Mouse (Mus musculus) heart, postnatal 36 days (tissue): ENCODE results near the gene Gatm. TPM values are rescaled to one million over a fixed set of nuclear protein-coding genes. Genes with fewer than 3 reads are reported as not detected.
A peak's percentile ranks its signal among the peaks of the same experiment; 100 is the strongest.

ENCODE experiments used
- DNase-seq, 2 experiments: peaks; one replicate each; pipeline ENCODE4 v3.0.0; 2021 to 2022
- intact Hi-C: fragments of 180-260 bp; cut with DNase I; formaldehyde crosslinking; loops from one replicate; pipeline ENCODE4 v1.15.1; 2025
- total RNA-seq, 2 experiments: library from RNA; stranded (reverse); gene quantifications; 2 replicates each; pipeline ENCODE4 v1.2.3; 2021

Gene Gatm
- total RNA-seq, 2 experiments from 2014 or later: 4.1 to 4.4 TPM

DNA sequence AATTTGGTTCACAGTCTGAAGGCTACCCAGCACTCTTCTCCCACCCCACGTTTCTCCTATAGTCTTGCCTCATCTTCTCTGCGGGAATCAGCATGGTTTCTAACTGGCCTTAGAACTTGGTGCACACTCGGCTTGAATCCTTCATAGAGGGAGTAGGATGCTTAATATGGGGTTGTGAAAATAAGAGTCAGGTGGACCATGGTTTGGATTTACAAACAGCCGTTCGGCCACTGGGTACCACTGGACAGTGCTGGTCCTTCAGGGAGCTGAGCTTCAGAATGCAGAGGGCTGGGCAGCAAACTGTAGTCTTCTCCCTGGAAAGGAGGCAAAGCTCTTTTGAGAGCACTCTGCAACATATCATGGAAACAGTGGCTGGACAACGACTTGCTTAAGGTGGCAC is 6.7 kb upstream of the Gatm start:
- no peak for DNase-seq
- intact Hi-C loops: loop anchor here (2.0 kb wide), 1 partner anchor 41 kb away; no protein-coding TSS in a partner anchor

DNA sequence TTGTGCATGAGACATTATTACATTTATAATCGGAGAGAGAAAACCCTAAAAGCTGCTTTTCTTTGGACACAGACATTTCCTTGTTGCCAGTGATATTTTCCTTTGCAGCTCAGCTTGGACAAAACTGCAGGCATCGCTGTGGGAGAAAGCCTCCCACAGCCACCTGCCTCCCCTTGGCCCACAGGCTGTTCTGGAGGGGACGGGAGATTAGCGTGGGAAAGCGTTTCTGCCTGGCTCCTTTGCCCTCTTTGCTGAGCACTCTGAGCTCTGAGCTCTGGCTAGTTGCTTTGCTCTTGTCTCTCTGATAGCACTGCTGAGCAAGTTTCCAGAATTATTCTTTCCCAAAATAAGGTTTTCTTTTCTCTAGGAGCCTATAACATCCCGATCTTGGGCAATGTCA is 5.1 kb upstream of the Gatm start:
- intact Hi-C loops: no loop called here
- DNase-seq: no peak

DNA sequence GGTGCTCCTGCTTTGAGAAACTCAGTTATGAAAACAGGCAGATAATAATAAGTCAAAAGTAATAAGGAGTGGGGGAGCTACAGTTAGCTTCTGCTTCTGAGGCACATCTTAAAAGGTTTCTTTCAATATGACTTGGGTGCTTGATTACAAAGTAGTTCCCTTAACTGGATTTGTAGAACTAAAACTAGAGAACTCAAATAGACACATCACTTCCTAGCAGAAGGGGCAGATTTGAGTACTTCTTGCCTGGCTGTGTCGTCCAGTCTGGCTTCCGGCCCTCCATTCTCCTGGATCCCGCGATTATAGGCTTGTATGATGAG is 511 bp upstream of the Gatm start:
- DNase-seq: no peak
- intact Hi-C loops: no loop called here

DNA sequence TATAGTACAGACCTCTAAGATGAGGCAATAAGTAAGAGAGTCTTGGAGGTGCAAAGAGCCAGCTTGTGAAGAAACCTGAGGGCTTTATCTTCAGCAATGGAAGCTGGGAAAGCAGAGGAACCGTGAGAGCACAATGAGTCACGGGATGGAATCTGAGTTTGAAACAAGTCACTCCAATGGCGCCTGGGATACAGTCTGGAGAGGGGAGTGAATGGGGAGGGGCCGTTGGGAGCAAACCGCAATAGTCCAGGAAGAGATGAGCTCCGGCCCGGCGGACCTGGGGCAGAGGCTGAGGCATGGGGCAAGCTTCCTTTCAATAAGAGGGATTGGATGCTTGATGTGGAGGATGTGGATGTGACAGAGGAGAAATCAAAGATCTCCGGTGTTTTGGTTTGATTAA is 2.3 kb downstream of the Gatm start:
- DNase-seq: no peak
- intact Hi-C loops: no loop called here

DNA sequence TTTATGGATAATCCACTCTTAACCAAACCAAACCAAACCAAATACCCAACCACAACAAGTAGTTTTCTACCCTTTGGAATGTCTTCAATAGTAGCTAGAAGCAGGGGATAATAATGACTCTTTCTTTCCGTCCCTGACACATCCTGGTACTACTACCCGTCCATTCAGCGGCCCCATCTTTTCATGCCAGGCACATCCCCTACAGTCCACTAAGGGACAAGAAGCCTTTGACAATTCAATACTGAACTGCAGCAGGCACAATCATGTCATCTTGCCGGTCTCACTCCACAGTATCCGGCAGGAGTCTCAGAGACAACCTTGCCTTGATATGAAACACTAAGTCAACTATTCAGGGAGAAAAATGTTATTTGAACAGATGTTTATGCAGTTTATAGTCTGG is 5.3 kb downstream of the Gatm start:
- no peak for DNase-seq

DNA sequence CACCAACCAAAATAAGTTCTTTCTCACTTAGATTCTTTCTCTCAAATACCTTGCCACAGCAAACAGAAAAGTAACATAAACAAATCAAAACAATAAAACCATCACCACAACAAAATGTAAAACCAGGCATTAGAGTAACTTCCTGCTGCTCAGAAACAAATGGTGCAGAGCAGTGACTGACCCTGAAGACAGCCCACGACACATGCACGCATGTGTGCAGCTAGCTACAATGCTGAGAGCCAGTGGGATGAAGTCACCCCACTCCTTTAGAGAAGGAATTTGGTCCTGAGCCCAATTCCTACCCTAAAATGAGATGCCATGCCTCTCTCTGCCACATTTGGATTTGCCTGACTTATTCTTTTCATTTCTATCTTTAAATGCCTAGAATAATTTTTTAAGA is 9.7 kb downstream of the Gatm start:
- DNase-seq: no peak
- intact Hi-C loops: no loop called here

More for the DNA sequence above, 5.3 kb downstream of the Gatm start:
- intact Hi-C loops: no loop called here

DNA sequence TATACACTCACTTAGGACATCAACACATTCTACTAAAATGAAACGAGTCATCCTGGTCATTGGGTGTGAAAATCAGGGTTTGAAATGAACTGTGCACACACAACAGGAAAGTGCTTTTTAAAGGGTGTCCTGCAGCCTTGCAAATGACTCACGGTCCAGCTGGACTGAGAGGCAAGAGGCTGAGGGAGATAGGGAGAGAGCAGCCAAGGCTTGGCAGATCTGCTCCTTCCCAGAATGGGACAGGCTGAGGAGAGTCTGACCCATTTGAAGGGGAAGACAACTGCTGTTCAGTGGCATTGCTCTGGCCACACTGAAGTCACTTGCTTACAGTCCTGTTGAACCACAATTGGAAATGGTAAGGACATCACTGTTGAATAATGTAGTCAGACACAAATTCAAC is 11.4 kb downstream of the Gatm start:
- DNase-seq: peak in 1 of 2 experiments; percentile 12
- intact Hi-C loops: no loop called here

DNA sequence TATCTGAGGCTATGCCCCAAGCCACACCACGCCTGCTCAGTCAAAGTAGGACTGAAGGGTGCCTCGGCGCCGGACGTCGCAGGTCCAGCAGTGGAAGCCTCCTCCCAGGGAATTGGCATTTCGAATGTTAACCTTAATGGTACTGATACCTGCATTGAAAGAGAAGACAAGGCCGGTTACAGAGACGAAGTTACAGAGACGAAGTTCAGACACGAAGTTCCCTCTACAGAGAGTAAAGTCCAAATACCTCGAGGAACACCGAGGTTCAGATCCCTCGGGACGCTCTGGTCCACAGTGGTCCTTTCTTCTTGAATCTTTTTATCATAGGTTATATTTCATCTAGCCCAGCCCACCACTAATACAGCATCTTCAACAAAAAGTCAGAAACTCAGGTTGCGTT is 15.6 kb downstream of the Gatm start:
- intact Hi-C loops: no loop called here

DNA sequence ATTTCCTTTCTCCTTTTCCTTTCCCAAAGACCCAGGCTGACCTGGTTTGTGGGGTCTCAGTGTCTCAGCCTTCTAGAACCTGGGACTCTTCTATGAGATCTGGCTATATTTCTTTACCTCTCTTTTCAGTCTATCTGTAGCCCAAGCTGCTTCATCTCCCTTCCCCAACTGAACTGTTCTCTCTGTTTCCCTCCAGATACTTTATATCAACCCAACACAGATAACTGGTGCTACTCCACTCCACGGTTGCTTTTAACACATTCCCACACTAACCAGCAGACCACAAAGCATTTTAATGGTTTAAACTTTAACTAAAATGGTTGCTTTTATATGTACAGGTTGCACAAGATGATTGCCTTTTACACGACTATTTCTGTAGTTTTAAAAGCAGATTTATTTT is 19.9 kb downstream of the Gatm start:
- intact Hi-C loops: no loop called here
- DNase-seq: no peak

More for the DNA sequence above, 15.6 kb downstream of the Gatm start:
- DNase-seq: no peak

DNA sequence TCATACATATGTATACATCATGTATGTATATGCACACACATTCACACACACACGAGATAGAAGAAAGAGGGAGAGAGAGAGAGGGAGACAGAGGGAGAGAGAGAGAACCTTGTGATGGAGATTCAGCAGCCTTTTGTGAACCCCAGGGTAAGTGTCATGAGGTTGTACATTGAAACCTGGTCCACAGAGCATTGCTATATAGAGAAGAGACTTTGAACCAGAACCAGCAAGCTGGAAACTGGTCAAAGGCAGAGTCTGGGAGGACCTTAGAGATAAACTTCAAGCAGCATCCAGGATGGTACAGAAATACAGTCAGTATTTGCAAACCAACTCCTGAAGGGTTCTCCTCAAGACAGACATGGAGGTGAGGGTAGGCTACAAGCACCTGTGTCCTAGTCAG is 20.8 kb downstream of the Gatm start:
- intact Hi-C loops: no loop called here
- DNase-seq: no peak

DNA sequence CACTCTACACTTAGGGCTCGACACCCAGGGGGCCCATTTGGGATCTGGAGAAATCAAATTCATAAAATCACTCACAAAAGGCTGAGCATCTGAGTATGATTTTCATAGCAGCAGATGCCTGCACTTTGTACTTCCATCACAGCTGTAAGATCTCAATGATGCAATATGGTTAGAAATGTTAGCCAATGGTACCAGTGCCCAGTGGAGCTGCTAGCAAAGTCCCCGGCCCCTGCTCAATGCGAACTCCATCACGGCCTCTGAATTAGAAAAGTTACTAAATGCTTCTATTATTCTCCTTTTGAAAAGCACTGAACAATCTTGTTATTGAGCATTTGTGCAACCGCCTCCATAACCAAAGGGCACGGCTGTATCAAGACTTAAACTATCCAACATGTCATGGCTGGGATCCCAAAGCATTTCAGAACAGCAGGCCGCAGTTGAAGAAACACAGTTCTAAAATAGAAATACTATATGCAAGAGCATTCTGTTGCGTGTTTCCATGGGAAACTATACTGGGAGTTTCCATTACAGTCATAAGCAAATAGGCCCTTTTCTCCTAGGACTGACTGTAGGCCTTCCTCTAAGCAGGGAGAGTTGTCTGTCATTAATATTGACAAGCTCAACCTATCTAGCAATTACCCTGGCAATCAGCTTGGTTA is 23.1 kb downstream of the Gatm start:
- intact Hi-C loops: no loop called here
- no peak for DNase-seq

DNA sequence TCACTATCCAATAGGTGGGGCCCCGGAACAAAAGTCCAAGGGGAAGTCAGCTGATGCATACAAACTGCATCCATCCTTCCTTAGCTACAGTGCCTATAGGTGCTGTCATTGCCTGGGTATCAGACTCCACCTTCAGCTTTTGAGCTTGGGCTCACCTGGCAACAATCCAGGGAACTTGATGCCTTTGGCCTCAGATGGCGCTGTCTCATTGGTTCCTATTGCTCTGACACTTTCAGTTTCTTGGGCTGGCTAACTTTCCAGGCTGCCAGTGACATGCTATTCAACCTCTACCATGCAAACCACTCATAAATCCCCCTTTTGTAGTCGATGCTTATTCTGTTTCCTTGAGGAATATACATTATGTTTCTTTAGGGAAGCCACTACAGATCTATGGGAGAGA is 24.8 kb downstream of the Gatm start:
- intact Hi-C loops: no loop called here
- DNase-seq: no peak

DNA sequence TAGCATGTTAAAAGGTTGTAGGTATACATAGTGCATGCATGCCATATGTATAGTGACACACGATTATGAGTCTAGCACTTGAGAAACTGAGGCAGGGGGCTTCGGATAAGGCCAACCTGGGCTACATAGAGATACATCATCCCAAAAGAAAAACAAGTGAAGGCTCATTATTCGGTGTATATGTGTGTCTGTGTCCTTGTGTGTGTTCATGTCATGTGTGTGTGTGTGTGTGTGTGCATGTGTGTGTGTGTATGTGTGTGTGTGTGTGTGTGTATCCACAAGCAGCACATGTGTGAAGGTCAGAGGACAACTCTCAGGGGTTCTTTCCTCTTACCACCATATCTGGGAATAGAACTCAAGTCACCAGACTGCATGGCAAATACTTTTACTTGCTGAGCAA is 28.8 kb downstream of the Gatm start:
- intact Hi-C loops: no loop called here

DNA sequence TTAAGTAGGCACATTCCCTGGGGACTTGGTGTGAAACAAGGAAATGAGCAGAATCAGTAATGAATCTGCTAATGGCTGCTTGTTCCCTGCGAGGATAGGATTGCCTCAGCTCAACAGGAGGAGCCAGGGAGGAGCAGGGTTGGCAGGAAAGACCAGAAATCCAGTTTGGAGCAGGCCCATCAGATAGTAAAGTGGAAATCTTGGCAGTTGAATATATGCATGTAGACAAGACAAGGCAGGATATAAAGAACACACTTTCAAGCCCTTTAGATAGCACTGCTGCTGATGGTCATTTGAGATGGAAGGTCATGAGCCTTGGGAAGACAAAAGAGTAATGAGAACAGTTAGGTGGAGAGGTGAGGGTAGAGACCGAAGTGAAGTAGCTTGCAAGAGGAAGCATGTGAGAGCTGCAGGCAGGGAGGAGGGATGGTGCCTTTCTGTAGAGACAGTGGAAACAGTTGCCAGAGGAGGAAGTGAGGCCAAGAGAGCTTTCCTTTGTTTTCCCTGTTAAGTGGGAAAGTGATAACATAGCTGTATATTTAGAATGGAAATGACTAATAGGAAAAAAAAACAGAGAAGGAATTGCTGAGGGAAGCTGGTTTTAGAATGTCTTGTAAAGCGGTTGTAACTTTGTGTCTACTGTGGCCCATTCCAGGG is 29.6 kb downstream of the Gatm start:
- intact Hi-C loops: no loop called here
- peak; percentile 18 to 39 for DNase-seq

More for the DNA sequence above, 28.8 kb downstream of the Gatm start:
- no peak for DNase-seq

DNA sequence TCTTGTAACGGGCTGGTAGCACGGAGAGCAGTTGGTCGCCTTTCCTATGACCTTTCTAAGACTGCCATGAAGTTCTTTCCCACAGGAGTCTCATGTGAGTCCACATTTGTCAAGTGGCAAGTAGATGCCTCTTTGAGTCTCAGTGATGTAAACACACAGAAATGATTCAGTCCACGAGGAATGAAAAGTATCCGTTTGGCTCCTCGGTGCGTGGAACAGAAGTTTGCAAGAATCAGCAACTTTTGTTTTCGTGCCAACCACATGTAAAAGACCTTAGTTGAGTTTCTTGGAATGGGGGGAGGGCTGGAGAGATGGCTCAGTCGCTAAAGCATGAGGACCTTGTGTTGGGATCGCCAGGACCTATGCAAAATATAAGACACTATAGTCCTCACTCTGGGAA is 30.7 kb downstream of the Gatm start:
- no peak for DNase-seq
- intact Hi-C loops: no loop called here

DNA sequence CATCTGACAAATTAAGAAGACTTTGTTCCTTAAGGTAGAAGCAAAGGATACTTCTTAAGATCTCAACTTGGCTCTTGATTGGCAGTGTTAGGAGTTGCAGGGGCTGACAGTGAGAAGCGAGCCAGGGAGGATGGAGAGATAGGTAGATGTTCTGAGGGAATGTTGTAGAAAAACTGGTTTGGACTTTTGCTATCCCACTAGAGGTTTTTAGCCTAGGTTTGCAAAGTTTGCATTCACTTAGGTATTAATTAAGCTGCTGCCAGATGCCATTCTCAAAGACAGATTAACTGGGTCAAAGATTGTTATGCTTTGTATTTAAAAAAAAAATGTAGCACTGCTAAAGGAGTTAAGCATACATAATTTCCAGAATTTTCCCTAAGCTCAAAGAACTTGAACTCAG is 33.8 kb downstream of the Gatm start:
- no peak for DNase-seq
- intact Hi-C loops: loop anchor here (2.0 kb wide), 1 partner anchor 41 kb away; no protein-coding TSS in a partner anchor

DNA sequence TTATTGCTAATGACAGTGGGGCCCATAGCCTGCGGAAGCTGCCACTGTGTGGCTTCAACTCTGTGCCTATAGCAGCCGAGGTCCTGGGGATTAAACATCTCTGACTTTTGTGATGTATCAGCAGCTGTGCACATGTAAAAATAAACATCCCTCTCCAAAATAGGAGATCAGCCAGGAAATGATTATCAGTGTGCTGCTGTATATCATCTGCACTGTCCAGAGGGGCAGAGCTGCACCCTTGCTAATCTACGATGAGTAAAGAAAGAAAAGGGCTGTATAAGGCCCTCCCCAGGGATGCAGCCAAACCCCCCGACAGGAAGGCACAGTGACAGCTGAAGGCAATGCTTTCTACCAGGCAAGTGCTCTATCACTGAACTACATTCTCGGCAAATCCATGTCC is 34.8 kb downstream of the Gatm start:
- intact Hi-C loops: loop anchor here (2.0 kb wide), 1 partner anchor 43 kb away; no protein-coding TSS in a partner anchor
- DNase-seq: no peak

DNA sequence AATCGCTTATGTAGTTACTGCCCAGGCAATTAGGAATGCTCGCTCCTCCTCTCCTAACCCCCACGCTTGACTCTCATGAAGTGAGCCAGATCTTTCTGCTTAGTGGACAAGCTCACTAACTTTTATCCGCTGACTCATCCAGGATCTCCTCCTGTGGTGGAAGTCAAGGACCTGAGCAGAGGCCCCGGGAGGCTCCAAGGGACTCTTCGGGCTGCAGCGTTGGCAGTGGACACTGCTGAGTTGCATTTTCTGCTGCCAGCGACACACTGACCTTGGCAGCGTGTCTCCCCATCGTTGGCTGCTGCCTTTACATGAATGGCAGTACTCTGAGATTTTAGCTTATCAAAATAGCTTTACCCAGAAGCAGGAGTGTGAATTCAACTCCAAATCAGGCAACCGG is 35.6 kb downstream of the Gatm start:
- intact Hi-C loops: no loop called here
- DNase-seq: peak; percentile 36 to 40

DNA sequence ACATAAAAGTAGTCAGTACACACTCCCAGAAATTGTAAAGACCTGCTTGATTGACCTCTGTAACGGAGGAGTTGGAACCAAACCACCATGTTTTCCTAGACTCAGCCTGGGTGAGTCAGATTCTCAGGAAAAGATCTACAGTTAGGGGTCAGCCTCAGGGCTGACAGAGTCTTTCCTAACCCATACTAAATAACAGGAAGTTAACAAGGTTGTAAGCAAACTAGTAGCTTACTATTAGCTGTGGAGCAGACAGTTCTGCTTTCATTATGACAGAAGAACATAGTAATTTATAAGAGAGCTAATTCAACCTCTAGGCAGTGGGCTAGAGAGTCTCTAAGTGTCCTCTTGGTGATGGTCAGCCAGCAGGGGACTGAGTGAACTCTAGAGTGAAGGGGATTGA is 38.7 kb downstream of the Gatm start:
- no peak for DNase-seq
- intact Hi-C loops: loop anchor here (5.0 kb wide), 1 partner anchor 185 kb away; no protein-coding TSS in a partner anchor

DNA sequence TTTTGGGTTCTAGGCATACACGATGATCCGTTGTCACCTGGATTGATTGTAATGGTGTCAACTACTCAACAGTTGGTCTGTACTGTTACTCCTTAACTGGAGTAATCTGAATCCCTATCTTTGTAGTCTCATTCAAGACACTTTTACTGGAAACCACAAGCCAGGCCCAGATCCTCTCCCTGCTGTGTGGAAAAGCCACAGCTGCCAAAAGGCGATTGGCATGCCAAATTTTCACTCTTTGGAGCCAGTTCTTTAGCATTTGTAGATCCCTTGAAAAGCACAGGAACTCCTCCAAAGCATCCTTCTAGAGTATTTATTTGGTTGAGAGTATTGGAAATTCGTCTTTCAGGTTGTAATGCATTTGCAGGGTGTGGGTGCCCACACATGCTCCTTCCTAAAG is 39.8 kb downstream of the Gatm start:
- intact Hi-C loops: loop anchor here (5.0 kb wide), 1 partner anchor 186 kb away; no protein-coding TSS in a partner anchor
- DNase-seq: no peak

DNA sequence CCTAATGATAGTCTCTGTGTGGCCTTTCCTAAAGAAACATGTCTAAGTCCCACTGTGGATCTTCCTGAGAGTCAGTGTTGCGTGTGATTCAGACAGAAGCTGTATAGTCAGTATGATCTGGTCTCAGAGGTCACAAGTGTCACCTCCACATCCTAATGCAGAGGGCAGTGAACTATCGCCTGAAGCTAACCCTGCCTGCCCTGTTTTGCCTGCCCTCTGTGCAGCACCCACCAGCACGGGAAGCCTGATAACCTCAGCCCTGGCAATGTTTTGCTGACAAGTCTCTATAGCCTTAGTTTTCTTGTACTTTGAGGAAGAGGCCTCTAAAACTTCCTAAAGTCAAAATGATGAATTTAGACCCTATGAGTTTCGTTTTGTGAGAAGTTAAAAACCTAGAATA is 40.7 kb downstream of the Gatm start:
- intact Hi-C loops: loop anchor here (5.0 kb wide), 1 partner anchor 187 kb away; no protein-coding TSS in a partner anchor
- DNase-seq: no peak

DNA sequence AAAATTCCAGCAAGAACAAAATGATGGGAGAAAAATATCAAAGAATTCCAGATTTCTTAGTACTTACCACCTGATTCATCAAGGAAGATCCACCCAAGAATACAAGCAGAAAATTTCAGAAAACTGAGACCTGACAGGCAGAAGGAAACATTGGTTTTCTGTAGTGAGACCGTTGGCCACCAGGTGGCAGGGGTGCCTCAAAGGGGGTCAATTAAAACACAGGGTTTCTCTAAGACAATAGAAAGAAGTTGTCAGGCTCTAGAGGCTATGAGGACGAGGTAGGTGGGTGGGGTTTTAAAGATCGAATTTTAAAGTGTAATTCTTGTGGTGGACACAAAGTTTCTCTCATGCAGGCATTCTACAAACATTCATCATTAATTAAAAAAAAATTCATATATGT is 41.7 kb downstream of the Gatm start:
- intact Hi-C loops: loop anchor here (1.0 kb wide), 1 partner anchor 60 kb away; no protein-coding TSS in a partner anchor

More for the DNA sequence above, 41.7 kb downstream of the Gatm start:
- peak; percentile 62 to 75 for DNase-seq
